Mouse (Mus musculus): ENCODE results near the gene Gm21118. TPM values are rescaled to one million over a fixed set of nuclear protein-coding genes. Genes with fewer than 3 reads are reported as not detected.
"Not testable (repeated sequence)": the region's sequence is repeated elsewhere in the genome, so short reads cannot be mapped to it uniquely, and the experiment has no call there.

Gene Gm21118
- total RNA-seq (2021) (not detected), polyA plus RNA-seq (2012; rRNA removed) (not detected in 2 replicates)
- long read RNA-seq = 0 reads

- not testable (repeated sequence) for DNase-seq
These were observed at the start of gene Gm21118 for GRCm38 (mm10) chrY:70273542-70273941. Gm21118 (minus strand) TSS chrY:70273642.

DNA sequence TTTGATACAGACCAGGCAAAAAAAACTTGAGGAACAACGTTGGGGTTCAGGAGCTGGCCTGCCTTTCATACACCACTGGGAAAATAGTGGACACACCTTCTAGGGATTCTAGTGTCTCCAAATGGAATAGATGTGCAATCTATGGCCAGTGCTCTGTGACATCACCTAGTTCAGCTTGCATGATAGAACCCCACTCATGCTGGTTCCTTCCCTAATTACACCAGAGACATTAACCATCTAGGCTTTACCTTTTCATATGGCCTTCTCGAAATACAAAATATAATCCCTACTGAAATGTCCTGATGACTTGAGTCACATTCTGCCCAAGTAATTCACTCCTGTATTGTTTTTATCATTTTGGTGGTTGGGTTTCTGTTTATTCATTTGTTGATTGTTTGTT, 29.7 kb upstream of the Gm21118 start, which contains the start of the genes Gm29423 and Gm29644:
TSS of gene Gm29423 (minus strand) at position 101 of the 400 bp plus-strand sequence.
TSS of gene Gm29644 (minus strand) at position 157 of the 400 bp plus-strand sequence.
- not testable (repeated sequence) for DNase-seq

Other genes starting within 250 kb of the Gm21118 start
- gene Gm29423, start 29.6 kb upstream of the Gm21118 start, total RNA-seq (2021) = not detected
- not detected in 2 replicates for gene Gm29423, start 29.6 kb upstream of the Gm21118 start, polyA plus RNA-seq (2012; rRNA removed)
- gene Gm29644, start 29.7 kb upstream of the Gm21118 start, total RNA-seq (2021) = not detected
- not detected in 2 replicates for gene Gm29644, start 29.7 kb upstream of the Gm21118 start, polyA plus RNA-seq (2012; rRNA removed)
- not detected for gene Gm20888, start 168.2 kb upstream of the Gm21118 start, total RNA-seq (2021)
- gene Gm20888, start 168.2 kb upstream of the Gm21118 start, polyA plus RNA-seq (2012; rRNA removed) = not detected in 2 replicates

Measured in adrenal gland, adult 2 months (tissue).